Mouse (Mus musculus) liver, embryonic 14.5 days (tissue): Measurements from ENCODE around the gene Gatb.

ENCODE experiments used
- CTCF ChIP-seq: IDR thresholded peaks from 2 replicates; pipeline ENCODE4 v1.5.1; 2016; ENCODE audit warnings: antibody characterized with exemption, low read depth, control low read depth
- EP300 ChIP-seq: IDR thresholded peaks from 2 replicates; pipeline ENCODE4 v1.6.1; 2016; ENCODE audit warnings: antibody characterized with exemption, low read depth

- TF ChIP-seq CTCF, result no peak
- peak; percentile 77 for TF ChIP-seq EP300
Observed at GRCm38 (mm10) chr3:85592067-85592466, 18.1 kb downstream of the Gatb start.
